ENCODE assay signal across 23 mouse cellular contexts in the genomic region with DNA sequence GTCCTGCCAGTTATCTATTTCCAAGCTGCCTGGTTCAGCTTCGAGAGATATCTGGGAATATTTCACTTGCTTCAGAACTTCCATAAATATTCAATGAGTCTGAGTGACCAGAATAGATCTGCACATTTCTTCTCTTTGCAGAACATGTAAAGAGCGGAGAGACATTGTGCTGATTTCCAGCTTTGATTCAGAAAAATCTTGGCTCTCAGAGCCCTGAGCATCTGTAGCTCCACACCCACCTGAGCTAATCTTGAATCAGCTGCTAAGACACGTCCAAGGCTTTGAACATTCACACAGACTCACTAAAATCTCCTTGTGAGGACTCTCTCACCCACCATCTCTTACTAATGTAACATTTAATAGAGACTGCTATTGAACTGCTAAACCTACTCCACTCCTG.
DNase-seq lines count a peak whose midpoint lies in the region; ATAC-seq and TF ChIP-seq lines count a peak whose summit lies in the region.
"Had no signal": no experiment of that assay in that cellular context is flagged by ENCODE, and none has a peak within 500 bp of the region (broad histone marks: within the 10 kb centered on the region; RNA-seq: fewer than 3 reads in every experiment).

No protein-coding gene starts in this region.

- no peaks in the 10 kb centered on the region for H3K9me3 ChIP-seq in forebrain, embryonic 12.5 days
- H3K9me3 ChIP-seq: G1E; hindbrain, embryonic 12.5 days; midbrain, embryonic 10.5 days; neural tube, embryonic 13.5 days had no signal

- peak; percentile 10 to 52 for DNase-seq in layer of hippocampus, adult 2 months (ENCODE audit: low spot score in 2 of 2)
- no peak for DNase-seq in layer of hippocampus, postnatal 25 days (ENCODE audit: extremely low spot score in 1 of 2, low spot score in 1 of 2)
- peak; percentile 55 to 71 for DNase-seq in frontal cortex, adult 2 months (ENCODE audit: extremely low spot score in 1 of 2, low spot score in 1 of 2)
- DNase-seq in left cerebral cortex, adult 18-20 months (ENCODE audit: low spot score in 2 of 2), result peak; percentile 25 to 54
- DNase-seq in right cerebral cortex, postnatal 10 days (ENCODE audit: low spot score in 2 of 2), result peak; percentile 27 to 62
- DNase-seq in spleen, postnatal 36 days (ENCODE audit: low spot score in 2 of 2), result no peak
- DNase-seq in T-cell, adult 2 months (ENCODE audit: low spot score), result no peak
- DNase-seq: adrenal gland, adult 2 months; cerebellum, adult 18-20 months; kidney, postnatal 4 days had no signal

- no peak for ATAC-seq in forebrain, embryonic 12.5 days (ENCODE audit: low FRiP score)
- ATAC-seq: forebrain, embryonic 14.5 days; intestine, postnatal 0 days; lung, postnatal 0 days; midbrain, embryonic 16.5 days; Patski had no signal

- H3K4me3 ChIP-seq in layer of hippocampus, adult 2 months, result no peak overlapping the region
- H3K4me3 ChIP-seq in forebrain, embryonic 12.5 days (replicated peaks), result no peak overlapping the region
- H3K4me3 ChIP-seq: hindbrain, embryonic 12.5 days; midbrain, embryonic 10.5 days; myocyte; neural tube, embryonic 13.5 days had no signal

- no peak overlapping the region for H3K27ac ChIP-seq in layer of hippocampus, adult 2 months
- no peak overlapping the region for H3K27ac ChIP-seq in forebrain, embryonic 12.5 days
- H3K27ac ChIP-seq: hindbrain, embryonic 12.5 days; midbrain, embryonic 10.5 days; neural tube, embryonic 13.5 days; stomach, postnatal 0 days had no signal

- H3K9ac ChIP-seq in forebrain, embryonic 12.5 days, result no peak overlapping the region
- H3K9ac ChIP-seq: hindbrain, embryonic 12.5 days; neural tube, embryonic 13.5 days had no signal

- no peaks in the 10 kb centered on the region for H3K27me3 ChIP-seq in forebrain, embryonic 12.5 days
- H3K27me3 ChIP-seq: CH12.LX; hindbrain, embryonic 12.5 days; neural tube, embryonic 13.5 days had no signal

- no peak overlapping the region for H3K4me2 ChIP-seq in forebrain, embryonic 12.5 days
- H3K4me2 ChIP-seq: hindbrain, embryonic 12.5 days; neural tube, embryonic 13.5 days had no signal

- 79% methylated on average over 3 of the region's 3 CpGs for WGBS in forebrain, embryonic 12.5 days

- no peak for TF ChIP-seq CTCF in layer of hippocampus, adult 2 months (conservative IDR thresholded peaks at IDR 0.05)

- H3K4me1 ChIP-seq in forebrain, embryonic 12.5 days, result no peaks in the 10 kb centered on the region
- H3K4me1 ChIP-seq: hindbrain, embryonic 12.5 days; midbrain, embryonic 10.5 days; neural tube, embryonic 13.5 days had no signal

- no peaks in the 10 kb centered on the region for H3K36me3 ChIP-seq in forebrain, embryonic 12.5 days (replicated peaks)
- H3K36me3 ChIP-seq: G1E; hindbrain, embryonic 12.5 days; midbrain, embryonic 10.5 days; neural tube, embryonic 13.5 days had no signal

Comparison
In these comparisons a context has a peak if more than half of its experiments do, and no peak if none do; other contexts are left out.
1. DNase-seq: peak in layer of hippocampus, adult 2 months (2 of 2), frontal cortex, adult 2 months (2 of 2), left cerebral cortex, adult 18-20 months (2 of 2) and right cerebral cortex, postnatal 10 days (2 of 2); none in layer of hippocampus, postnatal 25 days (0 of 2), spleen, postnatal 36 days (0 of 2) and T-cell, adult 2 months (single experiment).